Mouse (Mus musculus): Measurements from ENCODE around the gene Arvcf. TPM values are rescaled to one million over a fixed set of nuclear protein-coding genes. Genes with fewer than 3 reads are reported as not detected.
A peak's percentile ranks its signal among the peaks of the same experiment; 100 is the strongest.

Arvcf gene
- polyA plus RNA-seq, 1 experiment from 2014 or later = 71.2 TPM

DNA sequence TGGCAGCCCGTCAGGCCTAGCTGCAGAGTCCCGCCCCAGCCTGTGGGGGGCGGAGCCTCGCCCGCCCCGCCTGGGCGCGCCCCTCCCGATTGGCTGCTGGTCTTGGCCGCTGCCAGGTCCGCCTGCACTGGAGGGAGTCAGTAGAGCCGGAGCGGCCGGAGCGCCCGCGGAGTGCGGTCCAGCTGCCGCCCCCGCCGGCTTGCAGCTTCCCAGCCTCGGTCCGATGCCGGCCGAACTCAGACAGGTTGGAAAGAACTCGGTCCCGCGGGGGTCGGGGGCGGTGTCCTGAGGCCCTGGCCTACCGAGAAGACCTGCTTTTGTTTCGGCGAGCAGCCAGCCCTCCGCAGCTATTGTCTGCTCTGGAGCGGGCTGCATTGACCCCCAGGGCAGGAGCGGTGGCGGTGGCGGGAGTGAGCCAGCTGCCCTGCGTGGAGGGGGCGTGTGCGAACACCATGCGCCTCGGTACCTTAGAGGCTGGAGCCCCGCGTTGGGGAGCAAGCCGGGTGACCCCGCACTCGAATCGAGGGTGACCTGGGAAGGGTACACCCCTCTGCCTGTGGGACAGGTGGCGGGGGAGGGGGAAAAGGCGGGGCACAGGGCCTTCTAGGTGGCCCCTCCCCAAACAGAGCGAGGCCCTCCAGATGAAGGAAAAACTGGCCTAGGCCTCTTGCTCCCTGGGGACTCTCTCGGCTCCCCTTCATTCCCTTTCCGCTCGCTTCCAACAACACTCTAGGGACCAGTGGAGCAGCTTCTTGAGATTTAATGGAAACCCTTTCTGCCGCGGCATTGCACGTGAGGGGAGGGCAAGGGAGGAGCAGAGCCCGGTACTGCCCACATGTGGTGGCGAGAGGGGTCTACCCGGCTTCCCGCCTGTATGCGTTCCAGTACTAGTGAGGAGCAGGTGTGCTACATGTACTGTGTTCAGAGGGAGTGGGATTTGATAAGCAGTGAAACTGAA lies 44.8 kb downstream of the Arvcf start:
- WGBS = under 1% methylated on average over 63 of the region's 63 CpGs
- Histone ChIP-seq H3K4me1 (peaks cover 80% of the 10 kb centered on the region), H3K4me3 (peak overlapping the region; percentile 90), H3K36me3 (replicated peaks) (peaks cover 18% of the 10 kb centered on the region), H3K27ac (replicated peaks) (peak overlapping the region; percentile 93), H3K9me3 (no peaks in the 10 kb centered on the region), H3K27me3 (replicated peaks; ENCODE audit: low read depth, poor library complexity, severe bottlenecking) (no peaks in the 10 kb centered on the region)
- DNase-seq (ENCODE audit: low spot score) = peak; percentile 93

DNA sequence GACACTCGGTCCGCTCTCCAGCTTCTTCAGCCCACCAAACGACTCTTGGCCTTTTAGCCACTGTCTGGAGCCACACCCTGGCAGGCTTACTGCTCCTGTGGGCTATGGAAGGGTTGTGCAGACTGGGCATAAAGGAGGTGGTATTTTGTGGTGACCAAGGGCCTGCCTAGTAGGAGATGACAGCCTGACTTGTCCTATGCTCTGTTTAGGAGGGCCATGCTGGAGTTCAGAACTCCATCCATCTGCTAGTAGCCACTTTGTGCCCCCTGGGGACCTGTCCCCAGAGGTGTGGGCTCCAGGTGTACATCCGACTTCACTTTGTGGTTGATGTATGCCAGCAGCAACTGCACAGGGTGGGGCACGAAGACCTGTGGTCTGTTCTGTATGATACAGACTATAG lies 45.6 kb downstream of the Arvcf start:
- Histone ChIP-seq H3K27me3 (replicated peaks; ENCODE audit: low read depth, poor library complexity, severe bottlenecking) (no peaks in the 10 kb centered on the region), H3K4me3 (peak overlapping the region; percentile 90), H3K36me3 (replicated peaks) (peaks cover 26% of the 10 kb centered on the region), H3K4me1 (peaks cover 75% of the 10 kb centered on the region), H3K9me3 (no peaks in the 10 kb centered on the region), H3K27ac (replicated peaks) (peak overlapping the region; percentile 93)
- WGBS = 57% methylated on average over 5 of the region's 5 CpGs
- no peak for DNase-seq (ENCODE audit: low spot score)

DNA sequence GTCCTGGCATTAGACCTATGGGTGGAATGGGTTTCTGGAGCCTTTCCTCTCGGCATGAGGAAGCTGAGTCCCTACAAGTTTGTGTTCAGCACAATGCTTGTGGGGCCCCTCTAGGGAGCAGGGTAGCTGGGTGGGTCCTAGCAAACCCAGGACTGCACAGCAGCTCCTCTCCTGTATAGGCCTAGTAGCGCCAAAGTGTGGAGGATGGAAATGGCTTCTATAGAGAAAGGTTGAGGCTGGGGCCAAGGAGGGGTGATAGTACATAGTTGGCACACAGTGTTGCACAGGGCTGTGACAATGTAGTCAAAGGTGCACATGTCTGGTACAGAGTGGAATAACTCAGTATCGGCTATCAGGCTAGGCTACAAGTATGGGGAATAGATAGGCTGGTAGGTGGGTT lies 46.1 kb downstream of the Arvcf start:
- peaks cover 75% of the 10 kb centered on the region for H3K4me1 ChIP-seq
- H3K27ac ChIP-seq (replicated peaks) = peak overlapping the region; percentile 93; the same call in 1 of the 2 replicates
- H3K9me3 ChIP-seq = no peaks in the 10 kb centered on the region
- no peaks in the 10 kb centered on the region for H3K27me3 ChIP-seq (replicated peaks; ENCODE audit: low read depth, poor library complexity, severe bottlenecking)
- DNase-seq (ENCODE audit: low spot score) = no peak
- WGBS = 81% methylated on average over 3 of the region's 3 CpGs
- peaks cover 31% of the 10 kb centered on the region for H3K36me3 ChIP-seq (replicated peaks)
- peak overlapping the region; percentile 90 for H3K4me3 ChIP-seq

DNA sequence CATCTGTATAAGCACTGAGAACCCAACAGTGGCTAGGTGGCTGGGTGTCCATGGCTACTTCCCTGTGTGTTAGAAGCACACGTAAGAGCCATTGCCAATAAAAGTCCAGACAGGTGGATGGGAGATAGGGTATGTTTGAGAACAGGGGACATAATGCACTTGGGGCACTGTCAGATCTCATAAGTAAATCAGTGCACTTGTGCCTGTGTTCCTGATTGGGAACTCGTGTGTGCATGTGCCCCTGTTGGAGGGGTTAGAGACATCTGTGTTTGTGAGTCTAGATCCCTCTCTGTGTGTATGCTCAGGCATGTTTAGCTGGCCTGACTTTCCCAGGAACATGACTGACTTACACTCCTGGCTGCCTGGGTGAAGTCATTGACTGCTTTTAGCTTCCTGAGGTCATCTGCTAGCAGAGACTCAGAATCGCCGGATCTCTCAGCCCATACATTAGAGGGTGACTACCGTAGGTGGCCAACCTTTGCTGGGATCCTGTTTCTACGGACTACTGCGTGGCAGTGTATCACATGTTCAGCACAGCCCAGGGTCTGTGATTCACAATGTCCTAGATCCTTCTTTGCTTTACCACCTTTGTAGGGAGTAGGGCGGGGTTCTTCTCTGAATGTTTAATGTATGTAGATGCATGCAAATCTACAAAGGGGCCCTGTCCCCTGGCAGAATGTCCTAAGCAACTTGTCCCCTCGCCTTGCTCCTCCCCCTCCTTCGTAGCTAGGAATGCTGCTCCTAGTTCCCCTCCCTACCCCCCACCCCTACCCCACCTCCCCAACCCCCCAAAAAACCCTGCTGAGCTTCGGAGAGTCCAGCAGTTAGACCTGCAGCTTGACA lies 47.0 kb downstream of the Arvcf start:
- Histone ChIP-seq H3K4me3 (peak overlapping the region; percentile 31; the same call in 1 of the 2 replicates), H3K36me3 (replicated peaks) (peaks cover 40% of the 10 kb centered on the region), H3K27ac (replicated peaks) (peak overlapping the region; percentile 48; the same call in 1 of the 2 replicates), H3K9me3 (no peaks in the 10 kb centered on the region), H3K4me1 (peaks cover 76% of the 10 kb centered on the region), H3K27me3 (replicated peaks; ENCODE audit: low read depth, poor library complexity, severe bottlenecking) (no peaks in the 10 kb centered on the region)
- 31% methylated on average over 11 of the region's 11 CpGs for WGBS
- DNase-seq (ENCODE audit: low spot score) = no peak

DNA sequence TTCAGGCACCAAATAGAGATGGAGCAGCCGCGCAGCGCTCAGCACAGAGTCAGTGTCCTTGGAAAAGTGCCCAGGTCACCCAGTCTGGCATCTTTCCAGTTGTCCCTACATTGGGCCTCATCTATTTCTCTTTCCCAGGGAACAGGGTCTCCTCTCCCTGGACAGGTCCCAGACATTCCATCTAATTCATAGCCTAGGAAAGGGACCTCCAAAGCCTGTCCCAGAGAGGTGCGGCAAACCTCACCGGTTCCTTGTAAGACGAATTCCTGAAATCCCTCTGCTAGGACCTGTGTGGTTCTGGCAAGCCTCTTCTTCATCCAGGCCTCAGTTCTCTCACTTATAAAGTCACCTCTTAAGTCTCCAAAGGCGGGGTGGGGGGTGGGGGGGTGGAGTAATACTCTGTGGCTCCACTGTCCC lies 47.6 kb downstream of the Arvcf start:
- Histone ChIP-seq H3K27me3 (replicated peaks; ENCODE audit: low read depth, poor library complexity, severe bottlenecking) (no peaks in the 10 kb centered on the region), H3K4me3 (peak overlapping the region; percentile 31; the same call in 1 of the 2 replicates), H3K4me1 (peaks cover 76% of the 10 kb centered on the region)

DNA sequence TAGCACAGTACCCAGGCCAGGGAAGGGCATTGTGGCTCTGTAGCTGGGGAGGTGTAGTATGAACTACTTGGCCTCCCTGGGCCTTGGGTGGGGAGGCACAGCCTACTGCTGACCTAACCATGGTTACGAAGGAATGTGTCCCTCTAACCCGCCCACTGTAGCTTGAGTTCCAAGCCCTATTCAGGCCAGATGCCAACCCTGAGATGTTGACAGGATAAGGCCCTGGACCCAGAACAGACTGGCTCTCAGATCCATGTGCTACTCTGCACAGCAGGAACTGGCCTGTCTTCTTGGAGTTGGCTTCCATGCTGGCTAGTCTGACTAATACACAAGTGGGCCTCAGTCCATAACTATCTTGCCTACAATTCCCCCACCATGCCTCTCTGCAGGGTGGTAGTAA lies 48.2 kb downstream of the Arvcf start:
- no peak overlapping the region for H3K4me3 ChIP-seq
- no peaks in the 10 kb centered on the region for H3K9me3 ChIP-seq
- H3K36me3 ChIP-seq (replicated peaks) = peaks cover 52% of the 10 kb centered on the region
- H3K4me1 ChIP-seq = peaks cover 77% of the 10 kb centered on the region
- H3K27me3 ChIP-seq (replicated peaks; ENCODE audit: low read depth, poor library complexity, severe bottlenecking) = no peaks in the 10 kb centered on the region
- peak overlapping the region; percentile 8; the same call in 1 of the 2 replicates for H3K27ac ChIP-seq (replicated peaks)
- 74% methylated on average over 2 of the region's 2 CpGs for WGBS
- DNase-seq (ENCODE audit: low spot score) = no peak

More for the DNA sequence above, 47.6 kb downstream of the Arvcf start:
- Histone ChIP-seq H3K9me3 (no peaks in the 10 kb centered on the region), H3K27ac (replicated peaks) (peak overlapping the region; percentile 8; the same call in 1 of the 2 replicates), H3K36me3 (replicated peaks) (peaks cover 46% of the 10 kb centered on the region)
- 38% methylated on average over 6 of the region's 7 CpGs for WGBS
- DNase-seq (ENCODE audit: low spot score) = peak; percentile 8

DNA sequence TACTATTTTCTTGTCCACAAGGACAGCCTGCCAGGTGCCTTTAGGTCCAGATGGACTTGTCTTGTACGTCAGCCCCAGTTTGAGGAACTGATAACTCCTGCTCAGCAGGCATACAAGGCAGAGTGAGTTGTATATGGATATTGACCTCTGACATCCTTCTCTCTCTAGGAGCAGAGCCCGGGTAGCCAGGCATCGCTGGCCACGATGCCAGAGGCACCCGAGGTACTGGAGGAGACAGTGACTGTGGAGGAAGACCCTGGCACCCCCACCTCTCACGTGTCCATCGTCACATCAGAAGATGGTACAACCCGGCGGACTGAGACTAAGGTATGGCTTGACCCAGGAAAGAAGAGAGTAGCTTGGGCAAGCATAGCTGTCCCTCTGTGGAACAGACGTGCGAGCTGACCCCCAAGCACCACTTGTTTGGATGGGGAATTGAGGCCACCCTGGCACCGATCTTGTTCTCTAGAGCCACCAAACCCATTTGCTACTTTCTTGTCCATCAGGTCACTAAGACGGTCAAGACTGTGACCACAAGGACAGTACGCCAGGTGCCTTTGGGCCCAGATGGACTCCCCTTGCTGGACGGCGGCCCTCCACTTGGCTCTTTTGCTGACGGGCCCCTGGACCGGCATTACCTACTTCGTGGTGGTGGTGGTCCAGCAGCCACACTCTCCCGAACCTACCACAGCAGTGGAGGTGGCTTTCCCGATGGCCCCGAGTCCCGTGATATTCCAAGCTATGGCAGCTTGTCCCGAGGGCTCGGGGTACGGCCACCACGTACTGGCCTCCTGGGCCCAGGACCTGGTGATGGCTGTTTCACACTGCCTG lies 49.0 kb downstream of the Arvcf start:
- no peak overlapping the region for H3K4me3 ChIP-seq
- DNase-seq (ENCODE audit: low spot score) = no peak
- H3K4me1 ChIP-seq = peaks cover 81% of the 10 kb centered on the region
- H3K36me3 ChIP-seq (replicated peaks) = peaks cover 60% of the 10 kb centered on the region
- H3K9me3 ChIP-seq = no peaks in the 10 kb centered on the region
- H3K27me3 ChIP-seq (replicated peaks; ENCODE audit: low read depth, poor library complexity, severe bottlenecking) = no peaks in the 10 kb centered on the region
- no peak overlapping the region for H3K27ac ChIP-seq (replicated peaks)
- 97% methylated on average over 27 of the region's 27 CpGs for WGBS

DNA sequence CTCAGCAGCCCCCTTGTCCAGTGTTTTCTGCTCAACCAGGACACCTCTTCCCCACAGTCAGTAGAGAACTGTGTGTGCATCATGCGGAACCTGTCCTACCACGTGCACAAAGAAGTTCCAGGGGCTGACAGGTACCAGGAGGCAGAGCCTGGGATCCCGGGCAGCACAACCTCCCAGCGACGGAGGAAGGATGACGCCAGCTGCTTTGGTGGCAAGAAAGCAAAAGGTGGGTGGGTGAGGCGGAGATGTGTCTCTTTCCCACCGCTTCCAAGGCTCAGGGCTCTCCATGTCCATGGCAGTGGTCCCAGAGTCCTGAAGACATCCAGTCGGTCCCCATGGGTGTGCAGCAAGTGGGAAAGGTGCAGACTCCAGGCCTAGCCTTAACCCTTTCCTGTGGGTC lies 52.0 kb downstream of the Arvcf start:
- peaks cover 52% of the 10 kb centered on the region for H3K4me1 ChIP-seq
- peak overlapping the region; percentile 81 for H3K27ac ChIP-seq (replicated peaks)
- peak overlapping the region; percentile 29; the same call in 1 of the 2 replicates for H3K4me3 ChIP-seq
- H3K27me3 ChIP-seq (replicated peaks; ENCODE audit: low read depth, poor library complexity, severe bottlenecking) = no peaks in the 10 kb centered on the region
- peaks cover 90% of the 10 kb centered on the region for H3K36me3 ChIP-seq (replicated peaks)
- H3K9me3 ChIP-seq = no peaks in the 10 kb centered on the region
- DNase-seq (ENCODE audit: low spot score) = no peak
- 72% methylated on average over 9 of the region's 9 CpGs for WGBS

DNA sequence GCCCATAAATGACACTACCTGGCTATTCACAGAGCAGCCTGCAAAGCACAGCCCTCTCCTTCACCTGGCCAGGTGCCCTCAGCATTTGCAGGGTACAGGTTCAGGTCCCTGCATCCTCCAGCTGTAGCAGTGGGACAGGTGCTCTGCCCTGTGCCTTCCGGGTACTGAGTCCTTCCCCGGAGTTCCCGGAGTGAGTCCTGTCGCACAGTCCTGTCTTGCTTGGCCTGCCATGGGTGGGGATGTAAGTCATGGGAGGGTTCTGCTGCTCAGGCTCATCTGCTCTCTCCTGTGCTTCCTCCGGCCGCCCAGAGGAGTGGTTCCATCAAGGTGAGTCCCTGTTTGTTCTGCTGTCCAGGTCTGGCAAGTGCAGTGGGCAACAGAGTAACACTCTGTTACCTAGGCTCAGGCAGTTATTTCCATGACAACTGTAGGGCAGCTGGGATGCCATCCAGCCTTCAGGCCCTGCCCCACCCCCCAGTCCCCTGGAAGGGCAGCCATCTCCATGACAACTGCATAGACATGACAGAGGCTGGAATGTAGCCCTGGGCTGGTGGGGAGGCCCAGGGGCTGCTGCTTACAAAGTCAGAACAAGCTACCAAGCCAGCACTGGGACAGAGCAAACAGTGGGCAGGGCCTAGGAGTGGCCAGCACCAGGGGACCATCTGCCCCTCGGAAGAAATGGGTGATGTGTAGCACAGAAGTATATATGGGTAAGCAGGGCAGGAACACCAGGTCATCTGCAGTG lies 52.7 kb downstream of the Arvcf start:
- peak overlapping the region; percentile 29 for H3K4me3 ChIP-seq
- 44% methylated on average over 7 of the region's 7 CpGs for WGBS
- H3K9me3 ChIP-seq = no peaks in the 10 kb centered on the region
- peak overlapping the region; percentile 81 for H3K27ac ChIP-seq (replicated peaks)
- DNase-seq (ENCODE audit: low spot score) = peak; percentile 86
- no peaks in the 10 kb centered on the region for H3K27me3 ChIP-seq (replicated peaks; ENCODE audit: low read depth, poor library complexity, severe bottlenecking)
- peaks cover 97% of the 10 kb centered on the region for H3K36me3 ChIP-seq (replicated peaks)
- H3K4me1 ChIP-seq = peaks cover 46% of the 10 kb centered on the region

DNA sequence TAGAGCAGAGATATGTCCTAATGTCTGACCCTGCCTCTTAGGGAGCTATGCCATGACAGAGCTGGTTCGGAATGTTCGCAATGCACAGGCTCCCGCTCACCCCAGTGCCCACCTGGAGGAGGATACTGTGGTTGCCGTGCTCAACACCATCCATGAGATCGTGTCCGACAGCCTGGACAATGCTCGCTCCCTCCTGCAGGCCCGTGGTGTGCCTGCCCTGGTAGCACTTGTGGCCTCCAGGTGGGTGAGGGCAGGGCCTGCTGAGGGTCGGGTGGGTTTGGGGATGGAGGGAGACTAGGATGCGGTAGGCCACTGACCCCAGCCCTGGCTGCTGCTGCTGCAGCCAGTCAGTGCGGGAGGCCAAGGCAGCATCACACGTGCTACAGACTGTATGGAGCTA lies 55.3 kb downstream of the Arvcf start:
- Histone ChIP-seq H3K27ac (replicated peaks) (no peak overlapping the region), H3K4me3 (no peak overlapping the region), H3K27me3 (replicated peaks; ENCODE audit: low read depth, poor library complexity, severe bottlenecking) (no peaks in the 10 kb centered on the region), H3K4me1 (peaks cover 41% of the 10 kb centered on the region), H3K36me3 (replicated peaks) (peaks cover 96% of the 10 kb centered on the region), H3K9me3 (no peaks in the 10 kb centered on the region)
- no peak for DNase-seq (ENCODE audit: low spot score)
- WGBS = 91% methylated on average over 12 of the region's 12 CpGs

DNA sequence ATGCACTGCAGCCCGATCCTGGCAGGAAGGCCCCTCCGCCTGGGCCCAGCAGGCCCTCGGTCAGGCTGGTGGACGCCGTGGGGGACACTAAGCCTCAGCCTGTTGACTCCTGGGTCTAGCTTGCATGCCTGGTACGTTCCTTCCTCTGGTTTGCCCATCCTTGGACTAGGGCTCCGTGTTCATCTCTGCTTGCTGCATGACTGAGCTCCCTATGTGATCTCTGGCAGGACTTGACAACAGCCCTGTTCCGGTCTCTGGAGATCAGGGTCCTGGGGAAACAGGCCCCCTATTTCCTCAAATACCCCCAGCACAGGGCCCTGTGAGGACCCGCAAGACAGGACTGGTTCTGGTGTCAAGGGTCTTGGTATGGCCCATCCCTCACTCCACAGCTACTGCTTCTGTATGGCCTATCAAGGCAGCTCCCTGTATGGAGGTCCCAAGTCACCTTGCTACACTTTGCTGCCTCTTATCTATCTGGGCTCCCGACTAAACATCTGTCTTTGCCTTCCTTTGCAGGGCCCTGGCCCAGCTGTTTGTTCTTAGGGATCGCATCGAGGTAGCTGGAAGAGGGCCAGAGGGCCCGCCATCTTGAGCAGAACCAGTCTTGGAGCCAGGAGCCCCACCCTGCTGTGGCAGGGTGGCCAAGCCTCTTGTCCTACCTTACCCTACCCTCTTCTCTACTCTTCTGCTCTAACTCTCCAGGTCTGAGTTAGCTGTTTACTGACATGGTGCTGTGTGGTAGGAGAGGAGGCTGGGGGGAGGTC lies 57.3 kb downstream of the Arvcf start:
- DNase-seq (ENCODE audit: low spot score) = no peak
- H3K36me3 ChIP-seq (replicated peaks) = peaks cover 93% of the 10 kb centered on the region
- H3K4me3 ChIP-seq = no peak overlapping the region
- H3K27me3 ChIP-seq (replicated peaks; ENCODE audit: low read depth, poor library complexity, severe bottlenecking) = no peaks in the 10 kb centered on the region
- H3K4me1 ChIP-seq = peaks cover 27% of the 10 kb centered on the region
- H3K9me3 ChIP-seq = no peaks in the 10 kb centered on the region
- 88% methylated on average over 13 of the region's 13 CpGs for WGBS
- no peak overlapping the region for H3K27ac ChIP-seq (replicated peaks)

Data from embryonic facial prominence, embryonic 10.5 days (tissue).